Mouse (Mus musculus): ENCODE measurements around the gene Dsel. TPM values are rescaled to one million over a fixed set of nuclear protein-coding genes. Genes with fewer than 3 reads are reported as not detected.

Dsel gene
- 1 to 10 TPM; 4.9 to 6.5 TPM for total RNA-seq (2021)

DNA sequence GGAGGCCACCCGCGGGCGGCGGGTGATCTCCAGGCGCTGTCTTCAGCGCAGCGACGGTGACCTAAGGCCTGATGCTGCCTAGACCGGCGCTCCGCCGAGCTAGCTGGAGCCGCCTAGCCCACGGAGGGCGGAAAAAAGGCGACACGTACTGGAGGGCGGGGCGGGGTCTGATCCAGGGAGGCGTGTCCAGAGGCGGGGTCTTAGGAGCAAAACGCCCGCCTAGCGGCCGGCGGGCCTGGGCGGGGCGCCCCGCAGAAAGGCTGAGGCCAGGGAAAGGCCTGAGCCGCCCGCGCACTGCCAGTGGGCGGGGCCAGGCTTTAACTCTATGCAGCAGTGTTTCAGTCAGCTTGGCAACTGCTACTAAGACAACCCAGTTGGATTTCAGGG lies at the start of gene Dsel:
Gene Dsel, minus strand, starts transcription at position 140 of the 387 bp plus-strand sequence.
- peak; percentile 84 for DNase-seq (ENCODE audit: low spot score)
- intact Hi-C loops (cut with DNase I): loop anchor here (5.0 kb wide), 2 partner anchors 513 to 588 kb away; no protein-coding TSS in a partner anchor

DNA sequence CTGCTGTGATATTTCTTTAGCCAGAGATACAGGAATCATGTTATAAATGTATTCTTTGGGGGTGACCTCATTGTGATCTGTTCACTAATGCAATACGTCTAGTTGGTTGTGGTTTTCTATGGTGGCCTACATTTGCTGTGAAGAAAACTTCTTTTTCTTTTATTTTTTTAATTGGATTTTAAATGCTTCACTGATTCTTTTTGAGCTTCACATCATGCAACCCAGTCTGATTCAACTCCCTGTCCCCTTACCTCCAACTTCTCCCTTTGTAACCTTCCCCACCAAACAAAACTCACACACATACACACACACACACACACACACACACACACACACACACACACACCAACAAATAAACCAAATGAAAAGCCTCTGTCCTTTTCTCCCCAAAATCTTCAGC lies 46.7 kb upstream of the Dsel start:
- no peak for DNase-seq (ENCODE audit: low spot score)
- intact Hi-C loops (cut with DNase I): no loop called here

DNA sequence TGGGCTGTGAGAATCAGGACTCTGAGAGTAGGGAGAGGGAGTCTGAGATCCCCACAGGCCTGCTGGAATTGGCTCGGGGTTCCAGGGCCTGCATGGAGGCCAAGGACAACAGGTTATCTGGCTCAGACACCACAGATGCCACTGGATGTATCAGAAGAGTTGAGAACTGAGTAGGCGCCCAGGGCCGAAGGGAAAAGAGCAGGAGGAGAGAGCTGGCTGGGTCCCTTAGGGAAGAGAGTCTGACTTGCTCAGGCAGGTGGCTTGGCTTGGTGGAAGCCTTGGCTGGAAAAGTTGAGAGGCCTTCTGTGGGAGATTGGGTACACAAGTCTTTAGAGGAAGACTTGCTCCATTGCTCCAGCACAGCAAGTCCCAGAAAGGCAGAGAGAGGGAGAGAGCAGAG lies 18.6 kb upstream of the Dsel start:
- DNase-seq (ENCODE audit: low spot score): no peak
- intact Hi-C loops (cut with DNase I): no loop called here

- no peak for DNase-seq (ENCODE audit: low spot score)
- intact Hi-C loops (cut with DNase I): no loop called here
These were observed 11.1 kb upstream of the Dsel start for GRCm38 (mm10) chr1:111875784-111876183.

- intact Hi-C loops (cut with DNase I): no loop called here
- no peak for DNase-seq (ENCODE audit: low spot score)
These were observed 8.5 kb upstream of the Dsel start for GRCm38 (mm10) chr1:111873196-111873595.

GRCm38 (mm10) chr1:111865467-111865866 lies 749 bp upstream of the Dsel start:
- DNase-seq (ENCODE audit: low spot score): no peak
- intact Hi-C loops (cut with DNase I): no loop called here

- intact Hi-C loops (cut with DNase I): loop anchor here (5.0 kb wide), 2 partner anchors 513 to 588 kb away; no protein-coding TSS in a partner anchor
- DNase-seq (ENCODE audit: low spot score): peak; percentile 31
These were observed 497 bp downstream of the Dsel start for GRCm38 (mm10) chr1:111864063-111864778.

GRCm38 (mm10) chr1:111857852-111858251 lies 6.9 kb downstream of the Dsel start:
- no peak for DNase-seq (ENCODE audit: low spot score)
- intact Hi-C loops (cut with DNase I): no loop called here

GRCm38 (mm10) chr1:111852439-111852838 lies 12.3 kb downstream of the Dsel start:
- DNase-seq (ENCODE audit: low spot score): no peak
- intact Hi-C loops (cut with DNase I): no loop called here

DNA sequence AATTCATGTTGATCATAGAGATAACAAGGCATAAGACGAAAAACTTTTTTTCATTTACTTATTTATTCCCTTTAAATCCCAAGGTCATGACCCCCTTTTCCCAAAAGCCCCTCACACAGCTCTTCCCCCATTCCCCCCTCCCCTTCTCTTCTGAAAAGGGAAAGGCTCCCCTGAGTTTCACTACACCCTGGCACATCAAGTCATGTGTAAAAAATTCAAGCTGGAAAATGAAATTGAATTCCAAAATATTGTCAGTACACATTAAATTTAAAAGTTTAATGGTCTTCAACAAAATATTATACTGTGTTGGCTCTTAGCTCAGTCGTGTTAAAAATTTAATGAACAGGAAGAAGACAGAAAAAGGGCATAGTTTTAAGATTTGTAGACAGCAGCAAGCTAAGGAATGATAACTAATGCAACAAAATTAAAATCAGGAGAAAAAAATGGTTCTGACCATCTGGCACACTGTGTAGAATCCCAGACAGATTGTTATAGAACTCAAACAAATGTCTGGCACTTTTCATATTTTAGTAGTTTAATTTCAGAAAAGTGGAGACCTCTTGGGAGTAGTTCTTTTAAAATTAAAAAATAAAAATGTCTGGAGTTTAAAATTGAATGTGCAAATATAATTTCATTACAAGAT lies 31.0 kb downstream of the Dsel start:
- intact Hi-C loops (cut with DNase I): no loop called here
- no peak for DNase-seq (ENCODE audit: low spot score)
